Mouse (Mus musculus): Measurements from ENCODE around the gene Pgbd5.

GRCm38 (mm10) chr8:124463111-124463510 lies 23.7 kb upstream of the Pgbd5 start:
- no peak for TF ChIP-seq CTCF (IDR thresholded peaks at IDR 0.05; ENCODE audit: insufficient read depth, low read depth, low read length)
- TF ChIP-seq POLR2A (IDR thresholded peaks at IDR 0.05; ENCODE audit: insufficient read depth, low read depth, low read length), result no peak

Data from olfactory bulb, adult 2 months (tissue).